Mouse (Mus musculus): ENCODE measurements at regions not wholly inside any gene's neighbourhood (a gene's known extent, or its start where the extent isn't known, plus 50 kb on each side); places are given as distances from the start of the nearest gene placed in this dataset.
A peak's percentile ranks its signal among the peaks of the same experiment; 100 is the strongest.

GRCm38 (mm10) chr8:74293621-74294020 is 579.4 kb upstream of the Isx start:
- no peak overlapping the region for H3K9ac ChIP-seq (ENCODE audit: low read depth, low read length)
- no peak for ATAC-seq
- H3K27ac ChIP-seq (ENCODE audit: low read depth, low read length): no peak overlapping the region
- no peaks in the 10 kb centered on the region for H3K4me1 ChIP-seq (replicated peaks; ENCODE audit: control insufficient read depth, insufficient read depth, low read length)
- 83% methylated on average over 1 of the region's 1 CpGs for WGBS
- H3K27me3 ChIP-seq (replicated peaks; ENCODE audit: control insufficient read depth, insufficient read depth, low read length): no peaks in the 10 kb centered on the region
- no peak overlapping the region for H3K4me2 ChIP-seq (replicated peaks; ENCODE audit: low read depth)
- no peaks in the 10 kb centered on the region for H3K9me3 ChIP-seq (ENCODE audit: control insufficient read depth)
- no peak for TF ChIP-seq CTCF (IDR thresholded peaks at IDR 0.05; ENCODE audit: low read depth)
- no peak overlapping the region for H3K4me3 ChIP-seq (ENCODE audit: low read depth, low read length)
- H3K36me3 ChIP-seq (ENCODE audit: control insufficient read depth, insufficient read depth): no peaks in the 10 kb centered on the region

- no peak overlapping the region for H3K4me3 ChIP-seq (ENCODE audit: low read depth, low read length)
- WGBS: 71% methylated on average over 1 of the region's 1 CpGs
- H3K4me2 ChIP-seq (replicated peaks; ENCODE audit: low read depth): no peak overlapping the region
- no peak overlapping the region for H3K9ac ChIP-seq (ENCODE audit: low read depth, low read length)
- no peaks in the 10 kb centered on the region for H3K27me3 ChIP-seq (replicated peaks; ENCODE audit: control insufficient read depth, insufficient read depth, low read length)
- no peak for ATAC-seq
- no peak overlapping the region for H3K27ac ChIP-seq (ENCODE audit: low read depth, low read length)
- H3K36me3 ChIP-seq (ENCODE audit: control insufficient read depth, insufficient read depth): no peaks in the 10 kb centered on the region
- TF ChIP-seq CTCF (IDR thresholded peaks at IDR 0.05; ENCODE audit: low read depth): no peak
- no peaks in the 10 kb centered on the region for H3K9me3 ChIP-seq (ENCODE audit: control insufficient read depth)
- no peaks in the 10 kb centered on the region for H3K4me1 ChIP-seq (replicated peaks; ENCODE audit: control insufficient read depth, insufficient read depth, low read length)
These were observed 575.3 kb upstream of the Isx start for GRCm38 (mm10) chr8:74297698-74298097.

GRCm38 (mm10) chr8:74309810-74310209 is 563.2 kb upstream of the Isx start:
- ATAC-seq: no peak
- Histone ChIP-seq H3K9me3 (ENCODE audit: control insufficient read depth) (no peaks in the 10 kb centered on the region), H3K27me3 (replicated peaks; ENCODE audit: control insufficient read depth, insufficient read depth, low read length) (no peaks in the 10 kb centered on the region), H3K4me2 (replicated peaks; ENCODE audit: low read depth) (no peak overlapping the region), H3K4me1 (replicated peaks; ENCODE audit: control insufficient read depth, insufficient read depth, low read length) (0 out of 2 replicates have a peak, but pooled peaks cover 2% of the 10 kb centered on the region), H3K27ac (ENCODE audit: low read depth, low read length) (no peak overlapping the region), H3K36me3 (ENCODE audit: control insufficient read depth, insufficient read depth) (no peaks in the 10 kb centered on the region), H3K9ac (ENCODE audit: low read depth, low read length) (no peak overlapping the region), H3K4me3 (ENCODE audit: low read depth, low read length) (no peak overlapping the region)
- TF ChIP-seq CTCF (IDR thresholded peaks at IDR 0.05; ENCODE audit: low read depth): no peak
- WGBS: 54% methylated on average over 2 of the region's 2 CpGs

GRCm38 (mm10) chr8:74315382-74315781 is 557.6 kb upstream of the Isx start:
- TF ChIP-seq CTCF (IDR thresholded peaks at IDR 0.05; ENCODE audit: low read depth): no peak
- H3K9ac ChIP-seq (ENCODE audit: low read depth, low read length): no peak overlapping the region
- no peaks in the 10 kb centered on the region for H3K27me3 ChIP-seq (replicated peaks; ENCODE audit: control insufficient read depth, insufficient read depth, low read length)
- 0 out of 2 replicates have a peak, but pooled peaks cover 2% of the 10 kb centered on the region for H3K4me1 ChIP-seq (replicated peaks; ENCODE audit: control insufficient read depth, insufficient read depth, low read length)
- no peak overlapping the region for H3K4me3 ChIP-seq (ENCODE audit: low read depth, low read length)
- H3K27ac ChIP-seq (ENCODE audit: low read depth, low read length): no peak overlapping the region
- peak; percentile 86 for ATAC-seq
- no peaks in the 10 kb centered on the region for H3K36me3 ChIP-seq (ENCODE audit: control insufficient read depth, insufficient read depth)
- H3K4me2 ChIP-seq (replicated peaks; ENCODE audit: low read depth): no peak overlapping the region
- WGBS: 40% methylated on average over 1 of the region's 1 CpGs
- H3K9me3 ChIP-seq (ENCODE audit: control insufficient read depth): no peaks in the 10 kb centered on the region

- no peak for TF ChIP-seq CTCF (IDR thresholded peaks at IDR 0.05; ENCODE audit: low read depth)
- H3K9ac ChIP-seq (ENCODE audit: low read depth, low read length): no peak overlapping the region
- no peaks in the 10 kb centered on the region for H3K9me3 ChIP-seq (ENCODE audit: control insufficient read depth)
- H3K27me3 ChIP-seq (replicated peaks; ENCODE audit: control insufficient read depth, insufficient read depth, low read length): no peaks in the 10 kb centered on the region
- H3K27ac ChIP-seq (ENCODE audit: low read depth, low read length): no peak overlapping the region
- H3K4me3 ChIP-seq (ENCODE audit: low read depth, low read length): no peak overlapping the region
- ATAC-seq: no peak
- no peaks in the 10 kb centered on the region for H3K36me3 ChIP-seq (ENCODE audit: control insufficient read depth, insufficient read depth)
- no peak overlapping the region for H3K4me2 ChIP-seq (replicated peaks; ENCODE audit: low read depth)
- H3K4me1 ChIP-seq (replicated peaks; ENCODE audit: control insufficient read depth, insufficient read depth, low read length): no peaks in the 10 kb centered on the region
These were observed 545.5 kb upstream of the Isx start for GRCm38 (mm10) chr8:74327521-74327920.

GRCm38 (mm10) chr8:74344010-74344409 is 529.0 kb upstream of the Isx start:
- no peak for TF ChIP-seq CTCF (IDR thresholded peaks at IDR 0.05; ENCODE audit: low read depth)
- no peak overlapping the region for H3K4me3 ChIP-seq (ENCODE audit: low read depth, low read length)
- no peak overlapping the region for H3K9ac ChIP-seq (ENCODE audit: low read depth, low read length)
- no peaks in the 10 kb centered on the region for H3K27me3 ChIP-seq (replicated peaks; ENCODE audit: control insufficient read depth, insufficient read depth, low read length)
- 80% methylated on average over 1 of the region's 1 CpGs for WGBS
- H3K9me3 ChIP-seq (ENCODE audit: control insufficient read depth): no peaks in the 10 kb centered on the region
- H3K4me2 ChIP-seq (replicated peaks; ENCODE audit: low read depth): no peak overlapping the region
- no peak for ATAC-seq
- no peaks in the 10 kb centered on the region for H3K36me3 ChIP-seq (ENCODE audit: control insufficient read depth, insufficient read depth)
- no peak overlapping the region for H3K27ac ChIP-seq (ENCODE audit: low read depth, low read length)
- H3K4me1 ChIP-seq (replicated peaks; ENCODE audit: control insufficient read depth, insufficient read depth, low read length): no peaks in the 10 kb centered on the region

Measured in intestine, postnatal 0 days (tissue).